Mouse (Mus musculus): ENCODE results near the gene Wwox. TPM values are rescaled to one million over a fixed set of nuclear protein-coding genes. Genes with fewer than 3 reads are reported as not detected.

Wwox gene
- 2.1 TPM for polyA plus RNA-seq (2015; fragmentation: Illumina TruSeq; extraction: RNeasy Lipid Tissue Mini Kit (QIAGEN cat#74804); ENCODE audit: insufficient read depth, low read depth, low replicate concordance)

GRCm38 (mm10) chr8:114439334-114440204 is at the start of gene Wwox:
Wwox (plus strand) TSS chr8:114439655.

GRCm38 (mm10) chr8:114417786-114418185 is 21.7 kb upstream of the Wwox start, which contains the start of gene Clec3a:
Clec3a (plus strand) TSS chr8:114418086.

Other genes with a start within 250 kb of the Wwox start
- 2.6 TPM for gene Vat1l, start 234.0 kb upstream of the Wwox start, polyA plus RNA-seq (2015; fragmentation: Illumina TruSeq; extraction: RNeasy Lipid Tissue Mini Kit (QIAGEN cat#74804); ENCODE audit: insufficient read depth, low read depth, low replicate concordance)
- gene Clec3a, start 21.6 kb upstream of the Wwox start, polyA plus RNA-seq (2015; fragmentation: Illumina TruSeq; extraction: RNeasy Lipid Tissue Mini Kit (QIAGEN cat#74804); ENCODE audit: insufficient read depth, low read depth, low replicate concordance): not detected

Data from pancreas, adult 10 weeks (tissue).